Mouse (Mus musculus) cerebellum, adult 9-10 months (tissue): ENCODE measurements around the gene Ttc8.

ENCODE experiments used
- DNase-seq: peaks from one replicate; pipeline ENCODE4 v3.0.0; 2022

Ttc8 gene

GRCm38 (mm10) chr12:98974157-98974804 lies 53.9 kb downstream of the Ttc8 start:
- DNase-seq, result peak; percentile 35

- no peak for DNase-seq
Measured at GRCm38 (mm10) chr12:98981081-98981480, 60.7 kb downstream of the Ttc8 start.

- DNase-seq, result no peak
Measured at GRCm38 (mm10) chr12:98984785-98985184, 64.4 kb downstream of the Ttc8 start.

- no peak for DNase-seq
Measured at GRCm38 (mm10) chr12:98991076-98991829, 70.9 kb downstream of the Ttc8 start.

GRCm38 (mm10) chr12:98991830-98992216 lies 71.4 kb downstream of the Ttc8 start:
- DNase-seq, result no peak

GRCm38 (mm10) chr12:98993736-98994135 lies 73.4 kb downstream of the Ttc8 start:
- DNase-seq, result no peak

- no peak for DNase-seq
Measured at GRCm38 (mm10) chr12:98994366-98994765, 74.0 kb downstream of the Ttc8 start.

- DNase-seq, result peak; percentile 71
Measured at GRCm38 (mm10) chr12:98995881-98996280, 75.5 kb downstream of the Ttc8 start.

- DNase-seq, result no peak
Measured at GRCm38 (mm10) chr12:98996581-98996988, 76.2 kb downstream of the Ttc8 start.

GRCm38 (mm10) chr12:98997046-98997445 lies 76.7 kb downstream of the Ttc8 start:
- no peak for DNase-seq

GRCm38 (mm10) chr12:98998662-98999428 lies 78.5 kb downstream of the Ttc8 start:
- DNase-seq, result no peak

GRCm38 (mm10) chr12:99000310-99000709 lies 79.9 kb downstream of the Ttc8 start:
- no peak for DNase-seq

GRCm38 (mm10) chr12:99003046-99003445 lies 82.7 kb downstream of the Ttc8 start:
- DNase-seq, result no peak

GRCm38 (mm10) chr12:99004752-99005151 lies 84.4 kb downstream of the Ttc8 start:
- DNase-seq, result no peak

GRCm38 (mm10) chr12:99008786-99009185 lies 88.4 kb downstream of the Ttc8 start:
- DNase-seq, result no peak

- no peak for DNase-seq
Measured at GRCm38 (mm10) chr12:99009430-99009829, 89.1 kb downstream of the Ttc8 start.

GRCm38 (mm10) chr12:99010044-99010443 lies 89.7 kb downstream of the Ttc8 start:
- no peak for DNase-seq

GRCm38 (mm10) chr12:99011161-99011861 lies 90.9 kb downstream of the Ttc8 start:
- no peak for DNase-seq

GRCm38 (mm10) chr12:99015870-99016269 lies 95.5 kb downstream of the Ttc8 start:
- no peak for DNase-seq

GRCm38 (mm10) chr12:99024430-99024960 lies 104.1 kb downstream of the Ttc8 start:
- no peak for DNase-seq

- peak; percentile 97 for DNase-seq
Measured at GRCm38 (mm10) chr12:99026291-99026690, 105.9 kb downstream of the Ttc8 start.

- DNase-seq, result no peak
Measured at GRCm38 (mm10) chr12:99028665-99029064, 108.3 kb downstream of the Ttc8 start.

- DNase-seq, result no peak
Measured at GRCm38 (mm10) chr12:99030022-99030421, 109.6 kb downstream of the Ttc8 start.
